Comparison of ENCODE assay signal across 23 mouse cellular contexts in the genomic region with DNA sequence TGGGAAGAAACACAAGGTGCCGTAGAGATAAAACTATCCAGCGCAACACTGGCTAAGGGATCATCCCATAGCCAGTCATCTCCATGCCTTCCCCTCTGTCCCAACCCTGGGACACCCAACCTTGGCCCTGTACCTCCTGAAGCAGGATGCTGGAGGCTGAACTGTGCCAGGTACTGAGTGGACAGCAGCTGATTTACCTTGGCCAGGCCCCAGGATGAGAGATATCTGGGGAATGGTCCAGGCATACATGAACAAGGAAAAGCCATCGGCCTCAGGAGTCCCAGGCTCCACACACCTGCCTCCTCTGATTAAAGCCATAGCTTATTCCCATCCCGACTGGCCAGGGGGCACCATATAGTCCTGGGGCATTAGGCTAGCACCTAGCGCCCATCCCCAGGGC. TPM values are rescaled to one million over a fixed set of nuclear protein-coding genes. Genes with fewer than 3 reads are reported as not detected.
DNase-seq lines count a peak whose midpoint lies in the region; ATAC-seq and TF ChIP-seq lines count a peak whose summit lies in the region.
"Had no signal": no experiment of that assay in that cellular context is flagged by ENCODE, and none has a peak within 500 bp of the region (broad histone marks: within the 10 kb centered on the region; RNA-seq: fewer than 3 reads in every experiment).

No protein-coding gene starts in this region.

- DNase-seq in cerebellum, adult 11-12 months, result peak; percentile 9
- no peak for DNase-seq in cerebellum, adult 2 months
- DNase-seq in heart, embryonic 10.5 days (ENCODE audit: low spot score), result no peak
- no peak for DNase-seq in heart, postnatal 4 days
- no peak for DNase-seq in stomach, postnatal 0 days (ENCODE audit: low spot score)
- DNase-seq: adrenal gland, adult 8-10 months; adrenal gland, postnatal 25 days; cerebellum, adult 18-20 months; cerebellum, postnatal 36 days; gastrocnemius, postnatal 25 days; heart, adult 18-20 months; heart, postnatal 14 days had no signal

- no peak for TF ChIP-seq POLR2A in cerebellum, adult 2 months (IDR thresholded peaks at IDR 0.05; ENCODE audit: borderline replicate concordance, insufficient read depth, low read length)

- no peak overlapping the region for H3K4me3 ChIP-seq in cerebellum, adult 2 months (replicated peaks; ENCODE audit: insufficient read depth, low read depth, low read length)
- H3K4me3 ChIP-seq in heart, embryonic 10.5 days, result no peak overlapping the region
- H3K4me3 ChIP-seq in stomach, embryonic 14.5 days (ENCODE audit: low read depth, low read length), result no peak overlapping the region
- H3K4me3 ChIP-seq in stomach, postnatal 0 days (ENCODE audit: low read depth, low read length), result no peak overlapping the region
- H3K4me3 ChIP-seq: embryonic facial prominence, embryonic 10.5 days; embryonic facial prominence, embryonic 13.5 days; erythroblast, embryonic 14.5 days; forebrain, embryonic 12.5 days; forebrain, embryonic 15.5 days; heart, embryonic 13.5 days; hindbrain, embryonic 12.5 days; hindbrain, embryonic 15.5 days; intestine, embryonic 15.5 days had no signal

- H3K27ac ChIP-seq in cerebellum, adult 2 months (ENCODE audit: insufficient read depth, low read length), result no peak overlapping the region
- peak overlapping the region; percentile 60; the same call in 1 of the 2 replicates for H3K27ac ChIP-seq in heart, embryonic 10.5 days
- peak overlapping the region; percentile 23; the same call in 1 of the 2 replicates for H3K27ac ChIP-seq in stomach, embryonic 14.5 days (ENCODE audit: low read length)
- H3K27ac ChIP-seq in stomach, postnatal 0 days (replicated peaks), result no peak overlapping the region
- H3K27ac ChIP-seq: embryonic facial prominence, embryonic 10.5 days; embryonic facial prominence, embryonic 13.5 days; forebrain, embryonic 12.5 days; forebrain, embryonic 15.5 days; heart, embryonic 13.5 days; hindbrain, embryonic 12.5 days; hindbrain, embryonic 15.5 days had no signal

- H3K36me3 ChIP-seq in heart, embryonic 10.5 days, result no peaks in the 10 kb centered on the region
- H3K36me3 ChIP-seq in stomach, embryonic 14.5 days (ENCODE audit: control insufficient read depth, insufficient read depth, low read length), result no peaks in the 10 kb centered on the region
- H3K36me3 ChIP-seq in stomach, postnatal 0 days (ENCODE audit: control insufficient read depth, insufficient read depth, low read length), result no peaks in the 10 kb centered on the region
- H3K36me3 ChIP-seq: embryonic facial prominence, embryonic 10.5 days; embryonic facial prominence, embryonic 13.5 days; forebrain, embryonic 12.5 days; forebrain, embryonic 15.5 days; heart, embryonic 13.5 days; hindbrain, embryonic 12.5 days; hindbrain, embryonic 15.5 days; intestine, embryonic 15.5 days had no signal

- H3K27me3 ChIP-seq in cerebellum, adult 2 months (ENCODE audit: control insufficient read depth, insufficient read depth, low read length), result no peaks in the 10 kb centered on the region
- no peaks in the 10 kb centered on the region; the same call in 1 of the 2 replicates for H3K27me3 ChIP-seq in heart, embryonic 10.5 days (ENCODE audit: insufficient read depth, poor library complexity, severe bottlenecking)
- H3K27me3 ChIP-seq in stomach, embryonic 14.5 days (ENCODE audit: control insufficient read depth, insufficient read depth, low read length), result no peaks in the 10 kb centered on the region
- no peaks in the 10 kb centered on the region for H3K27me3 ChIP-seq in stomach, postnatal 0 days (ENCODE audit: control insufficient read depth, insufficient read depth, low read length)
- H3K27me3 ChIP-seq: embryonic facial prominence, embryonic 13.5 days; forebrain, embryonic 15.5 days; heart, embryonic 13.5 days; hindbrain, embryonic 12.5 days; hindbrain, embryonic 15.5 days; intestine, embryonic 15.5 days had no signal

- H3K4me1 ChIP-seq in cerebellum, adult 2 months (ENCODE audit: control insufficient read depth, insufficient read depth, low read length), result peaks cover 31% of the 10 kb centered on the region
- peaks cover 48% of the 10 kb centered on the region for H3K4me1 ChIP-seq in heart, embryonic 10.5 days
- peaks cover 31% of the 10 kb centered on the region for H3K4me1 ChIP-seq in stomach, embryonic 14.5 days (ENCODE audit: control insufficient read depth, insufficient read depth, low read length)
- H3K4me1 ChIP-seq in stomach, postnatal 0 days (replicated peaks; ENCODE audit: control insufficient read depth, insufficient read depth), result peaks cover 5% of the 10 kb centered on the region
- H3K4me1 ChIP-seq: forebrain, embryonic 15.5 days had no signal

- H3K9ac ChIP-seq in stomach, embryonic 14.5 days (replicated peaks; ENCODE audit: low read depth, low read length), result no peak overlapping the region
- H3K9ac ChIP-seq in stomach, postnatal 0 days (ENCODE audit: low read length), result no peak overlapping the region
- H3K9ac ChIP-seq: embryonic facial prominence, embryonic 13.5 days; forebrain, embryonic 12.5 days; forebrain, embryonic 15.5 days; heart, embryonic 13.5 days; hindbrain, embryonic 12.5 days; hindbrain, embryonic 15.5 days; intestine, embryonic 15.5 days had no signal

- 65% methylated on average over 5 of the region's 5 CpGs for WGBS in cerebellum, adult 2 months
- WGBS in heart, embryonic 10.5 days, result 74% methylated on average over 5 of the region's 5 CpGs
- 82% methylated on average over 5 of the region's 5 CpGs for WGBS in stomach, embryonic 14.5 days
- WGBS in stomach, postnatal 0 days, result 82% methylated on average over 5 of the region's 5 CpGs

- TF ChIP-seq EP300 in stomach, postnatal 0 days (optimal IDR thresholded peaks at IDR 0.05), result no peak

- no peak overlapping the region for H3K4me2 ChIP-seq in stomach, embryonic 14.5 days (replicated peaks; ENCODE audit: low read depth, low read length)
- no peak overlapping the region for H3K4me2 ChIP-seq in stomach, postnatal 0 days (replicated peaks; ENCODE audit: low read depth)
- H3K4me2 ChIP-seq: embryonic facial prominence, embryonic 13.5 days; forebrain, embryonic 12.5 days; forebrain, embryonic 15.5 days; heart, embryonic 13.5 days; hindbrain, embryonic 12.5 days; hindbrain, embryonic 15.5 days; intestine, embryonic 15.5 days had no signal

- no peak for ATAC-seq in stomach, embryonic 14.5 days (ENCODE audit: insufficient number of reproducible peaks, insufficient read depth, low FRiP score, low read depth)
- no peak for ATAC-seq in stomach, postnatal 0 days (ENCODE audit: low FRiP score, low TSS enrichment)
- ATAC-seq: activated CD4-positive, CD25-positive, alpha-beta regulatory T cell, adult 4 months; forebrain, embryonic 15.5 days had no signal

- TF ChIP-seq CTCF in cerebellum, adult 2 months (IDR thresholded peaks at IDR 0.05; ENCODE audit: borderline replicate concordance, insufficient read depth, low read depth, low read length), result no peak
- TF ChIP-seq CTCF in stomach, postnatal 0 days (IDR thresholded peaks at IDR 0.05; ENCODE audit: low read depth), result no peak

- no peaks in the 10 kb centered on the region for H3K9me3 ChIP-seq in heart, embryonic 10.5 days
- H3K9me3 ChIP-seq in stomach, embryonic 14.5 days (ENCODE audit: control insufficient read depth, low read depth, low read length), result no peaks in the 10 kb centered on the region
- no peaks in the 10 kb centered on the region for H3K9me3 ChIP-seq in stomach, postnatal 0 days (ENCODE audit: control insufficient read depth, low read length)
- H3K9me3 ChIP-seq: embryonic facial prominence, embryonic 10.5 days; embryonic facial prominence, embryonic 13.5 days; forebrain, embryonic 12.5 days; forebrain, embryonic 15.5 days; heart, embryonic 13.5 days; hindbrain, embryonic 12.5 days; hindbrain, embryonic 15.5 days; intestine, embryonic 15.5 days had no signal

RNA-seq across cellular contexts. Expression of a gene that starts 12.0 kb away (rescaled TPM):
- 44.9 and 45.2 TPM in 2 replicates for polyA plus RNA-seq in cerebellum, adult 2 months (2012; rRNA removed)
- 119 and 137 TPM in 2 replicates for polyA plus RNA-seq in heart, embryonic 10.5 days (2016; fragmentation: Nextera tagmentation; extraction: Ambion mirVana)
- total RNA-seq in heart, postnatal 4 days (2021), result 10 to 100 TPM; 69.1 to 71.0 TPM
- 119 and 129 TPM in 2 replicates for polyA plus RNA-seq in stomach, embryonic 14.5 days (2014; fragmentation: Nextera tagmentation; extraction: Ambion mirVana)
- polyA plus RNA-seq in stomach, postnatal 0 days (2015; fragmentation: Nextera tagmentation; extraction: Ambion mirVana), result 50.7 and 54.0 TPM in 2 replicates

Comparison
In these comparisons a context has a peak if more than half of its experiments do, and no peak if none do; other contexts are left out.
1. H3K27ac ChIP-seq: peak in heart, embryonic 10.5 days (single experiment) and stomach, embryonic 14.5 days (single experiment); none in cerebellum, adult 2 months (single experiment) and stomach, postnatal 0 days (single experiment).